Mouse (Mus musculus): ENCODE results near the gene Rap1b.

Rap1b gene

DNA sequence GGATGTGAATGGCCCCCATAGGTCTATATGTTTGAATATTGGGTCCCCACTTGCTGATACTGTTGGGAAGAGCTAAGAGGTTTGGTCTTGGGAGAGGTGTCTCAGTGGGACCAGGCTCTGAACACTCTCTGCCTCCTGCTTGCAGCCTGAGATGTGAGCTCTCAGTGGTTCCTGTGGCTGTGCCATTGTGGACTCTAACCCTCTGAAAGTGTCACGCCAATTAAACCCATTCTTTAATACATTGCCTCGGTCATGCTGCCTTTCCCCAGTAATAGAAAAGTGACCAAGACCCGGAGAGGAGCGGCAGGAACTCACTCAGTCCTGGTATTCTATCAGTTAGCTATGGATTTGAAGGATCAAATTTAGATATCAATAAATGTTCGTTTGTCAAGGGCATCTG lies 12.4 kb upstream of the Rap1b start:
- DNase-seq (ENCODE audit: low read depth, low spot score): no peak

DNA sequence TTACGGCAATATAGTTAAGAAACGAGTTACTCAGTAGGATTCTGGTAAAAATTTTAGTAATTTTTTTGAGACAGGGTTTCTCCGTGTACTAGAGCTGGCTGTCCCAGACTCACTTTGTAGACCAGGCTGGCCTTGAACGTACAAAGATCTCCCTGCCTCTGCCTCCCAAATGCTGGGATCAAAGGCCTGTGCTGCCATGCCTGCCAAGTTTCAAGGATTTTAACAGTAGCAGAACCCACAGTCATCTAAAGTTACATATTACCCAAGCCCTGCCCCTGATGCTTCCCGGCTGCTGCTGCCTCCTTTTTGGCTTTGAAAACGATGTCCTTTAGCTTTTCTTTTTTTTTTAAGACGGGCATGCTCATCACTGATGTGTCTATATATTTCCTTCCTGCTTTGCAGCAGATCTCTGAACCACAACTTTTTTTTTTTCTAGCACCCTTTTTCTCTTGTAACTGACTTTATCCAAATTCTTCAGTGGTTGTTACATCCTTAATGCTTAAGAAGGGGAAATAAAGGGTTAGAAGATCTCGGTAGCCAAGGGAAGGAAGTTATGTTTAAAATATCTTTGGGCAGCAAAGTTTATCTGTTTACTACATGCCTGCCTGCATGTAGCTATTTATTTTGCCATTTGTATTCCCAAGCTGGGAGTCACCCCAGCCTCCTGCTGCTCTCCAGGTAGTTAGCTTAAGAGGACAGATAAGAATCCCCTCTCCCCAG lies 10.3 kb upstream of the Rap1b start:
- no peak for DNase-seq (ENCODE audit: low read depth, low spot score)

DNA sequence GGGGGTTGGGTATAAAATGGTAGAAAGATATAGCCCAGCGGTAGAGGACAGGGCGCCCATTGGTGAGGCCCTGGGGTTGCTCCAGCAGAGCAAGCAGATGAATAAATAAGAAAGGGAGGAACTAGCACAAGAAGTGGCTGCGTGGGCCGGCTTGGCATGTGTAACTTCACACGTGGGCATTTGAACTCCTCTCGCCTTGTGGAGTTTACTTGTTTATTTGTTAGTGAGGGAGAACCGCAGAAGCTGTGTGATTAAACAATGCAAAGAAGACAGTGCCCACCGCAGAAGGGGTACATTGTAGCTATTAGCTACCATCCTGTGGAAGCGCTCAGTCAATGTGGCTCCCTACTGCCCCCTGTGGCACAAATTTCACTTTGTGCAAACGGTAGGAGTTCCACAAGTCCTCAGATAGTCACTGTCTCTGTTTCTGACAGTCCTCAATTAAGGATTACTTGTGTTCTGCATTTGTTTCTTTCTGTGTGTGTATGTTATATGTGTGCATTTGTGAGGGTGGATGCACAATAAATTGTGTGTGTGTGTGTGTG lies 6.9 kb upstream of the Rap1b start:
- peak; percentile 67 for DNase-seq (ENCODE audit: low read depth, low spot score)

DNA sequence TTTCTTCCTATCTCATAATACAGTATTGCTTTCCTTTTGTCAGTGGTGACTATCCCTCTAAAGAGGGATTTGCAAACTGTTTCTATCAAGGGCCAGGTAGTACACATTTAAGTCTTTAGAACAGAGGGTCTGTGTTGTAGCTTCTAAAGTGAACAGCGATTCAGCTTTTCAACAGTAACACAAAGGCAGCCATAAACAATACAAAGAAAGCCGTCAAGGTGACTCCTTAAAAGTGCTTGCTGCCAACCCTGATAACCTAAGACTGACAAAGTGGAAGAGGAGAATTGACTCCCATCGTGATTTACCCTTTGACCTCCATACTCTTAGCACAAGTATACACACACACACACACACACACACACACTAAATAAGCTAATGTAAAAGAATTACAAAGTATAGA lies 3.1 kb upstream of the Rap1b start:
- peak; percentile 60 for DNase-seq (ENCODE audit: low read depth, low spot score)

DNA sequence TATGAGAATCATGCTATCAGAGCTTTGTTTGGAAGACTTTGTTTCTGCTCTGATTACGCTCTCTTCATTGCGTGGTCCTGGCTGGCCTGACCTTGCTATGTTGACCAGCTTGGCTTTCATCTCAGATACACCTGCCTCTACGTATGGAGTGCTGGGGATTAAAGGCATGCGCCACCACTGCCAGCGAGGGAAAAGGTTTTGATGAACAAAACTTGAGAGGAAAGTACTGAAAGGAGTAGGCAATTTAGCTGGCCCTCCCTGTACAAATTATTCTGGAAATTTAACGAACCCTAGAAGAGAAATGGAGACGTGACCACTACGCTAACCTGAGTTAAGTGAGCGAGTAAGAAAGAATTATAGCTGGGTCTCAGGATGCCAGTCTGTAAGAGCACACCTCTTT lies 961 bp upstream of the Rap1b start:
- no peak for DNase-seq (ENCODE audit: low read depth, low spot score)

DNA sequence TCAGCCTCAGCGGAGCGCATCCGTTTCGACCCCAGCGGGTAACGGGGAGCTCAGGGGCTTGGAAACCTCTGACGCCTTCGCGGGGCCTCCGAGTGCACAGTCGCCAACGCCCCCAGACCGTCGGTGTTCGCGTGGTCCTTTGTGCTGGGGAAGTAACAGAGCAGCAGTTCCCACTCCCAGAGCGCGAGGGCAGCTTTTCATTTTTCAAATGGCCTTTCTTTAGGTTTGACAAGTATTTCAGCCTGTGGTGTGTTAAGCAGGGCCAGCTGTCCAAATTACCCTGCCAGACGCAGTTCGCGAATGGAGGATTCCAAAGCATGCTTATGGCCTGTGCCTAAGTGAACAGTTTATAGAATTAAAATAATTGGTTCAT lies 411 bp upstream of the Rap1b start:
- DNase-seq (ENCODE audit: low read depth, low spot score): no peak

DNA sequence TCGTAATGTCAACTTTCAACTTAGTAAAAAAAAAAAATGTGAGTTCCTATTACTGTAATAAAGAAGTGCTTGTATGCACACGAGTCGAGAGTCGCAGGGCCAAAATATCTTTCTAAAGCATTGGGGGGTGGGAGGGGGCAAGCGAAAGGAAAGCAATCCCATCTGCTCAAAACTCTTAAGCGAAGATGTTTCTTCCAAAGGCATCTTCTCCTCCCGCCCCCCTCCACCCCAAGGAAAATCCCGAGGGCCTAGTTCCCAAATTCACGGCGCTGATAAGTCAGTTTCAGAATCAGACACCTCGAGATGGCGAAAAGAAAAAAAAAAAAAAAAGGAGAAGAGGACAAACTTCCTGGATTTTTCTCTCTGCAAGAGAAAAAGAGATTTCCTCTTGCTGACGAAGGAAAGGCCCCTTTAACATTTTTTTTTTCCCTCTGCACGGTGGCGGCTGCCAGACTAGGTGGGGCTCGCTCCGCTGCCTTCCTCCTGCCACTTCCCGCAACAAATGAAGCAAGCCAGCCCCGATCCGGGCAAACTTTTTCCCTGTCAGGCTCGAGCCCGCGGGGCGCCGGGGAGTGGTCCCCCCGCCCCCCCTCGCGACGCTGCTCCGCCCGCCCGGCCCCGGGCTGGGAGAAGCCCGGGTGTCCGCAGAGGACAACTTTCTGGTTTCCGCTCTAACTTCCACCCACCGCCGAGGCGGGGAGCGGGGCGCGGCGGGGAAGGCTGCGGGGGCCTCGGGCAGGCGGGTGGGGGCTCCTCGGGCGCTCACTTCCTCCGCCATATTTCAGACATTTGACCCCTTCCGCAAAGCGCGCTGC lies 846 bp downstream of the Rap1b start:
- peak; percentile 73 for DNase-seq (ENCODE audit: low read depth, low spot score)

DNA sequence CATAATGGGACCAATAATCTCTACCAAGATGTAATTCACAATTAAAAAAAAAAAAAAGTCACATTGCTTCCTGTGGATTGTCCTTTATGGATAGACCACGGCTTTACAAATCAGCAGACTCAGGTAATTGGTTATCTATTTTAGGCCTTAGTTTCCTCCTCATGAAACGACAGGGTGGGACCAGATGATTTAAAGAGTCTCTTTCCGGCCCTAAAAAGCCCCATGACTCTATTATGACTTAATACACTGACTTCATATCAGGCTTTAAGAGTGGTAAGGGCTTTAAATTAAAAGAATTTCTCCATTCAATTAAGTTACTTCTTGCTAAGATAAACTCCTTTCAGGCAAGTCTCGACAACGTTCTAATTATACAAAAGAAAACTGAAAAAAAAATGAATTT lies 1.6 kb downstream of the Rap1b start:
- no peak for DNase-seq (ENCODE audit: low read depth, low spot score)

DNA sequence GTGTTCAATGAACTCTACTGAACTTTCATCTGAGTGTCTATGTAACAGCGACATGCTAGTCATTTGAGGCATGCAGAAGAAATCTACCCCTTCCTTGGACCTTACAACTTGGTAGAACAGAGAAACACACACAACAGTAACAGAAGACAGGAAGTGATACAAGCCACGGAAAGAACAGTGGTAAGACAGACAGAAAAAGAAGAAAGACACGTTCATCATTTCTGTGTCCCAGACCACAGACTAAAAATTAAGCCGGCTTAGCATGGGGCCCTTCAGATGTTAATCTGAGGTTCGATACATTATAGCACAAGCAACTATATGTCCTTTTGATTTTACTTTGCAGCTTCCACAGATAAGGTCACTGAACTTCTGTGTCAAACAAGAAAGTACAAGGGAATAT lies 2.1 kb downstream of the Rap1b start:
- no peak for DNase-seq (ENCODE audit: low read depth, low spot score)

DNA sequence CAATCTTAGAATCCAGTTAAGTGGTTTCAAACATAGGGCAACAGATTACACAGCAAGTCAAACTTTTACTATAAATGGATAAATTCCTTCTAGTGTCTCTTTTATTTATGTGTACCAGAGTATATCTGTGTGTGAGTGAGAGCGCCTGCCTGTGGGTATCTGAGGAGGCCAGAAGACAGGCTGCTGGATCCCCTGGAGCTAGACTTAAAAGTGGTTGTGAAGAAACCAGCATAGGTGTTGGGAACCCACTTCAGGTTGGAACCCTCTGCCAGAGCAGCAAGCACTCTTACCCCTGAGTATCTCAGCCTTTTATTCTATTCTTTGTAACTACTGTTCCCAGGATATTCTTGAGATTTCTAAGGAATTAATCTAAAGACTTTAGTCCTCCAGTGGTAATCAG lies 4.1 kb downstream of the Rap1b start:
- DNase-seq (ENCODE audit: low read depth, low spot score): no peak

DNA sequence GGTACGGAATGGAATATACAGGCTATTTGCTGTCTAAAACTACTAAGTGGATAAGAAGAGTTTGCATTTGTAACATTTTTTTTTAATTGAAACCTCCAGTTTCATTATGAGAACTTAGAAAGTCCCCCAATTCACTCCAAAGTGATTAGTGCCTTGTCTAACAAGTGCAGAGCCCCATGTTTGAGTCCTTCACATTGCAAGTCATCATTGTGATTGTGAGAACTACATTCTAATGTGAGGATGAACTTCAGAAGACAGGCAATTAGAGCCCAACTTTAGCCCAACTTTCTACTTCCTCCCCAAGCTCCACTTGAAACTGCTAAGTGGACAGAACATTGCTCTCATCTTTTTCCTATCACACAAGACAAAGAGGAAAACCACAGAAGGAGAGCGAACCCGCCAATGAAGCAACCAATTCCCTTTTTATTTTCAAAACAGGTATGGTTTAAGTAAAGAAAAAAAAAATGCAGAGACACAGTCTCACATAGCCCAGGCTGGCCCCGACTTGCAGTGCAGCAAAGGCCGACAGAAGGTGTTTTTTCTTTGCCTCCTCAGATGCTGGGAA lies 5.3 kb downstream of the Rap1b start:
- no peak for DNase-seq (ENCODE audit: low read depth, low spot score)

DNA sequence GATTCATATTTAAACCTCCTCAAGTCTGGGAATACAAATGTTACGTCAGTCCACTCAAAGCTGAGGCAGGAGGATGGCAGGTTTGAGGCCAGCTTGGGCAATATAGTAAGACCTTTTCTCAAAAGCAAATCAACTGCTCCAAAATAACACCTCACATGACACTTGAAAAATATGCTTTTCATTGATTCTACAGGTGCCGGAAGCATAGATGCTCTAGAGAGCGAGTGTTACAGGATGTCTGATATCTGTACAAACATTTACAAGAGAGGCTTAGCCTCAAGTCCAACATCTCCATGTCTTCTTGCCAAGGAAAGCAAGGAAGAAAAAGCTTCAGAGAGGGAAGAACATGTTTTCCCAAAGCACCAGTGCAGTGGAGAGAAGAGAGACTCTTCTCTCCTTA lies 6.1 kb downstream of the Rap1b start:
- no peak for DNase-seq (ENCODE audit: low read depth, low spot score)

DNA sequence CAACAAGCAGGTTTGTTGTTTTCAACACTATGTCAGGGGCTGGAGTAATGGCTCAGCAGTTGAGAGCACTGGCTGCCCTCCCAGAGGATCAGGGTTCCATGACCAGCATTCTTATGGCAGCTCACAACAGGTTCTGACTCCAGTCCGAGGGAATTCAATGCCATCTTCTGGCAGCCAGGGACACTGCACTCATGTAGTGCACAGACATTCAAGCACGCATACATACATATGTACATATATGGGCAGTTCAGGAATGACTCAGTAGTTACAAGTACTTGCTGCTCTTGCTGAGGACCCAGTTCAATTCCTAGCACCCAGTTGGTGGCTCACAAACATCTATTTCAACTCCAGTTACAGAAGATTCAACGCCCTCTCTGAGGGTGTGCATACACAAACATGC lies 6.9 kb downstream of the Rap1b start:
- DNase-seq (ENCODE audit: low read depth, low spot score): peak; percentile 84

DNA sequence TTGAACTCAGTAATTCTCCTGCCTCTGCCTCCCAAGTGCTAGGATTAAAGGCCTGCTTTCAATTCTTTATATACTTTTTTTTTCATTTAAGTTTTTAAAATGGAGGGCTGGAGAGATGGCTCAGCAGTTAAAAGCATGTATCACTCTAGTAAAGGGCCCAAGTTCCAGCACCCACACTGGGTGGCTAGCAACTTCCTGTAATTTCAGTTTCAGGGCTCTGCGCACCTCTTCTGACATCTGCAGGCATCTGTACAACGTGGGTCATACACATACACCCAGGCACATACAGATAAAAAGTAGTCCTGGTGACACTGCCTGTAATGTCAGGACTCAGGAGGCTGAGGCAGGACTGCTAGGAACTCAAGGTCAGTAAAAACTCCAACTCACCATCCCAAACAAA lies 9.5 kb downstream of the Rap1b start:
- peak; percentile 31 for DNase-seq (ENCODE audit: low read depth, low spot score)

DNA sequence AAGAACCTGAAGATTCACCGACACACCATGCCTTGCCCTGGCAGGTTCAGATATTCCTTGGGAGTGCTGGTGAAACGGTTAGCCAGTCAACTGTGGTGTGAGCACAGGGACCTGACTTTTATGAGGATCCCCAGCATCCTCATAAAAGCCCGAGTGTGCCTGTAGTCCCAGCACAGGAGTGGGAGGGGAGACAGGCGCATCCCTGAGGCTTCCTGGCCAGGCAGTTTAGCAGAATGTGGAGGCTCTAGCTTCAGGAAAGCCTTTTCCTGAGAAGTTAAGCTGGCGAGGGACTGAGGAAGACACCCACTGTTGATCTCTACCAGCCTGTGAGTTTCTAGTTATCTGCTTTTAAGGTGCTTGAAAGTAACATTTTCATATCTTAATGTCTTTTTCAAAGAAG lies 10.4 kb downstream of the Rap1b start:
- DNase-seq (ENCODE audit: low read depth, low spot score): no peak

DNA sequence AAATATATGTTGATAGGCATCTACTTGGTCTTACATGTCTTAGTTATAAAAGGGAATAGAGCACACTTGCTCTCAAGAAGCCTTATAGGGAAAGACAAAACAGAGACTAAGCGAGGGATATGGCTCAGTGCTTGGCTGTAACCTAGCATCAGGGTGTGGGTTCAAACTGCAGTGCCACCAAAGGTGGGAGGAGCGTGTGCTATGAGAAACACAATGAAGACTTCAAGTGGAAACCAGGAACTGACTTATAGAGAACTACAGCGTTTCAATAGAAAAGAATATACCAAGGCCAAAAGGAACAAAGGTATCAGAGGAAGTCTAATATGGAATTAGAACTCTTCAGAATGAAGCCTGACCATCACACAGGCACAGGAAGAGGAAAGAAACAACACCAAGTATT lies 15.0 kb downstream of the Rap1b start:
- no peak for DNase-seq (ENCODE audit: low read depth, low spot score)

DNA sequence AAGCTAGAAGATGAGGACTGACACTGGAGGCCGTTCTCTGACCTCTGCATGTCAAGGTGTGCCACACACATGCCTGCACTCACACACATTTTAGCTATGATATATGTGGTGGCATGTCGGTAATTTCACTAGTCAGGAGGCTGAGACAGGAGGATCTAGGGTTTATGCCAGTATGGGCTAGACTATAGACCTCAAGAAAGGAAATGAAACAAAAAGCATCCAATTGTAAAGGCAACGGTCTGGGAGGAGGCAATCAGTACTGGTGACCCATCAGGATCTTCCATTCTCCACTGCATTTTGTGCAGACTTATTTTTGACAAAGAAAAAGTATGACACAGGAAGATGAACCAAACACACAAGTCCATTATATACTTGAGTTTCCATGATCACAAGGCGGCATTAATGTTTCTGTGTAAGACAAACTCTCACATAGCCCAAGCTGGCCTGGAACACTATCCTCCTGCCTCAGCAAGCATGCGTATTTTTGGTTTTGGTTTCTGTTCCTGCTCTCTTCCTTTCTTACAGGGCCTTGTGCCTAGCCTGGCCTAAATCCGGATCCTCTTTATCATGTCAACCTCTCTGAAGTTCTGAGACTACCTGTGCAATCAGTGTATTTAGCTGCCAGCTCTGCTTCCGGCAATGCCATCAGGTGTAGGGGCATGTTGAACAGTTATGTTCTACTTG lies 16.2 kb downstream of the Rap1b start:
- no peak for DNase-seq (ENCODE audit: low read depth, low spot score)

DNA sequence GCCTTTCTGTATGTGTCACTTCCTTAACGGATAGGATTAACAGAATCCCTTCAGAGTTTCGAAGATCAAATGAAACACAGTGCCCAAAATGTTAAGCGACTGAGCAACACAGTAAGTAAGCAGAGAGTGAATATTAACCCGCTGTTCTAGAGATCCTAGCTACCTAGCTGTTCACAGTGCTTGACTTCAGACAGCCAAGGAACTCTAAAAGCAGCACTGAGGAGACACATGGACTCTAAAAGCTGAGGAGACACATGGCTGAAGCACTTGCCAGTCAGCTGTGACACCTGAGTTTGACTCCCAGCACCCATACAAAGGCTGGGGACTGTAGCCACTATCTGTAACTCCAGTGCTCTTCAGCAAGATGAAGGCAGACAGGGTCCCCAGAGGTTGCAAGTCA lies 16.8 kb downstream of the Rap1b start:
- no peak for DNase-seq (ENCODE audit: low read depth, low spot score)

DNA sequence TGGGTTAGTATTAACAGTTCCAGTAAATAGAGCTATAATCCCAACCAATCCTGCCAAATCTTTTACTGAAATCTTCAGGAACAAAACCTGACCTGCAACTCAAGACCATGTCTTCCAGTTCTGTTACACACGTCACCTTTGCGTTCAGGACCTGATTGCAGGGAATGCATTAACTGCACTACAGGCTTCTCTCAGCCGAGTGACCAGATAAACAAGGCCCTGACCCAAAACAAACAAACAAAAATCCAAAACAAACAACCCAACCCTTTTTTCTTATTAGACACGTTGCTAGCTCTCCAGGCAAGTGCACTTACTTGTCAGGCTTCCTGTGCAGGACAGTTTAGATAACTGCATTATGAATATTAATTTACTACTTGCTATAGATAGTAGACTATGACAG lies 17.3 kb downstream of the Rap1b start:
- DNase-seq (ENCODE audit: low read depth, low spot score): no peak

DNA sequence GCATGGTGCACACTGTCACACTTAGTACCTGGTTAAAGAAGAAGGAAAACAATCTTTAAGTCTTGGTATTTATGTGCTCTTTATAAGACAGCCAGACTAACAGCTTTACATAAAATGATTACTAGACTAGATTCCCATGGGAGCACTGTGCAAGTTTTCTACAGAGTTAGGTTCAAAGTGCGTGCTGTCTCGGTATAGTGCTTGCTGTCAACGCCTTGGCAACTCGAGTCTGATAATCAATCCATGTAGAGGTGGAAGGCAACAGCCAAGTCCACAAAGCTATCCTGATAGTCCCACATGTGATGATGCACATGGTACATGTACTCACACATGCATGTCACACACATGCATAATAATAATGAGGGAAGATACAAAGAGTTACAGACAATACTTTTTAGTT lies 21.2 kb downstream of the Rap1b start:
- DNase-seq (ENCODE audit: low read depth, low spot score): no peak

DNA sequence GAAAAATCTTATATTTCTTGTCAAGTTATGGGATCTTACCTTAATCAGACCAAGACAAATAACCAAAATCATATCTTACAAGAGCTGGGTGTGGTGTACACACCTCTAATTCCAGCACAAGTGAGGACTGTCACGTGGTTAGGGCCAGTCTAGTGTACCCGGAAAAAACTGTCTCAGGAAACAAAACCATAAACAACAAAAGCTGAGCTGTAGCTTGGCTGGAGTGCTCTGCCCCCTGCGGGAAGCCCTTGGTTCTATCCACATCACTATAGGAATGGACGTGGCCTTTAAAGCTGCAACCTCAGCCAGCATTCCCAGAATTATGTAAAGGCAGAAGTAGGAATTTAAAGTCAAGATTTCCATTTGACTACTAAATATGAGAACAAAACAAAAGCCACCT lies 21.7 kb downstream of the Rap1b start:
- peak; percentile 79 for DNase-seq (ENCODE audit: low read depth, low spot score)

DNA sequence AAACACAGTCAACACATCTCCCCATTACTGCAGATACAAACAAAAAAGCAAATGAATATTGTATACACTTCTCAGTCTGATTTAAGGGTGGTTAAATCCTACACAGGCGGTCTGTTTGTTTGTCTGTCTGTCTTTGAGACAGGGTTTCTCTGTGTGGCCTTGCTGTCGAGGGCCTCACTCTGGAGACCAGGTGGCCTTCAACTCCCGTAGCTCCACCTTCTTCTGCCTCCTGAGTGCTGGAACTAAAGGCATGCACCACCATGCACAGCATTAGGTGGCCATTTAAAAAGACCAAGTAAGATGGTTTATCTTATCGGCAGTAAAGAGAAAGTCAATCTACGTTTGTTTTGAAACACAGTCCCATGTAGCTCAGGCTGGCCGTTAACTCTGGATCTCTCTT lies 22.5 kb downstream of the Rap1b start:
- DNase-seq (ENCODE audit: low read depth, low spot score): no peak
